Mouse (Mus musculus) MEL-GATA-1-ER (cell line): ENCODE data around the gene Sord.

Source experiments
- DNase-seq: peaks from one replicate; pipeline ENCODE4 v3.0.0-alpha.2; 2012; ENCODE audit warnings: low read depth; ENCODE audit errors: extremely low read depth

Gene Sord

DNA sequence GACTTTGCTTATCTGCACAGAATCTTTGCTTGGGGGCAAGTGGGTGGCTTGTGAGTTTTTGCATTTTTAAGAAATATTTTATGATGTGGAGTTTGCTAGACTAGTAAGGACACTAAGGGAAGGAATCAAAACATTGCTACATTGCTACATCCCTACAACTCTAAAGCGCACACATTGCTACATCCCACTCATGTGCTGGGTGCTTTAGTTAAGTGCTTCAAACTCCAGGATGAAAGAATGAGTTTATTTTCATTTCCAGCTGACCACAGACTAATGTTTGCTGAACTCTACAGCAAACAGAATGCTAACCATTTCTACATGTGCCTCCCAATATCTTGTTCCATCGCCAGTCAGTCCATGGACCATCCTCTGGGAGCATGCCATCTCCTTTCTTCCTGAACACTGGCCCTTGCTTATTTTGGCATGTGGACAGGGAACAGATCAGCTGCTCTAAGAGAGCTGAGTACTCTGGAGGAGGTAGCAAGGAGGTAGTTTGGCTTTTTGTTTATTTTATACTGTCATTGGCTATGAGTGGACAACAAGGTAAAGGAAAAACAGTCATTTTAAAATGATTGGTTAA lies 3.4 kb downstream of the Sord start:
- no peak for DNase-seq

- DNase-seq = no peak
These were observed 6.2 kb downstream of the Sord start for GRCm38 (mm10) chr2:122240735-122241134.

- DNase-seq = no peak
These were observed 6.7 kb downstream of the Sord start for GRCm38 (mm10) chr2:122241226-122241625.

DNA sequence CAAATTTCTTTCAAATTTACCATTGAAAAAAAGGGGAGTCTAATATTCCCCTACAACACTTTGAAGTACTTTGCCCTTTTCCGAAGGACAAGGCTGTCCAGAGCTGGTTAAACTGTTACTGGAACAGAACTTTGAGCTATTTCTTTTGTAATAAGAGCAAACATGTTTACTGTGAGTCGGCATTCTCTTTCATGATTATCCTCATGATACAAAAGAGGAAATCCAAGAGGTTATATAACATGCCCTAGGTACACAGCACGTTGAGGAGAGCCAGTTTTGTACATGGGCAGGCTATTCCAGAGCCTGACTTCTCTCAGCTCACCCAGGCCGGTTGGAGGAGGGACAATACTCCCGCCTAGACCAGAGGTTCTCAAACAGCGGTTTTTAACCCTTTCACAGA lies 7.4 kb downstream of the Sord start:
- no peak for DNase-seq

GRCm38 (mm10) chr2:122243671-122244131 lies 9.2 kb downstream of the Sord start:
- DNase-seq = peak; percentile 76

DNA sequence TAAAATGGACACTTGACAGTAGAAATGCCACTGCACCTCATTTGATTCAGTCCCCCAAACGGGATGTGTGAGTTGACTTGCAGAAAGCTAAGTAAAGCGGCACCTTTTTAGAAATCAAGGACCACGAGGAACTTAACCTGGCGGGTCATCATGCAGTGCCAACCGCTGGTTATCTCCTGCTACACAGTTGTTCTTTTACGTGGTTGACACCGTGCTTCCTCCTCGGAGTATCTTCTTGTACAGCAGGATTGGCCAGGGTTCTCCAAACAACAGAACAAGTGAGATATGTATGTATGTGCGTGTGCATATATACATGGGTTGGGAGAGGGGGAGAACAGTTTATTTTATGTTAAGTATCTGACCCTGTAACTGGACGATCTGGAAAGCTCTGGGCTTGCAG lies 13.2 kb downstream of the Sord start:
- peak; percentile 24 for DNase-seq

DNA sequence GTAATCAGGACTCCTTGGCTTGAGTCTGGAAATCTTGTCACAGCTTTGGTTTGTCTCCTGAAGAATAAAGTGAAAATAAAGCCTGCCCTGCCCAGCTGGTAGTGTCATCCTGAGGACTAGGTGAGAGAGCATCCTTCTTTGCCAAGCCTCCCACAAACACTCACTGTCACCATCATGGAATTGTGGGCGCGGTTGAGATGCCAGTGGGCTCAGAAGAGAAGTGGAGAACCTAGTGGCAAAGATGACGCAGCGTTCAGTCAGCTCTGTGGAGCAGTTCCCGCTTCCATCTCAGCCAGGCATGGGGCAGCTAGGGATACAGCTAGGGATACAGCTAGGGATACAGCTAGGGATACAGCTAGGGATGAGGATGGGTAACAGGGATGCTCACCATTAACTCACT lies 21.4 kb downstream of the Sord start:
- DNase-seq = no peak

DNA sequence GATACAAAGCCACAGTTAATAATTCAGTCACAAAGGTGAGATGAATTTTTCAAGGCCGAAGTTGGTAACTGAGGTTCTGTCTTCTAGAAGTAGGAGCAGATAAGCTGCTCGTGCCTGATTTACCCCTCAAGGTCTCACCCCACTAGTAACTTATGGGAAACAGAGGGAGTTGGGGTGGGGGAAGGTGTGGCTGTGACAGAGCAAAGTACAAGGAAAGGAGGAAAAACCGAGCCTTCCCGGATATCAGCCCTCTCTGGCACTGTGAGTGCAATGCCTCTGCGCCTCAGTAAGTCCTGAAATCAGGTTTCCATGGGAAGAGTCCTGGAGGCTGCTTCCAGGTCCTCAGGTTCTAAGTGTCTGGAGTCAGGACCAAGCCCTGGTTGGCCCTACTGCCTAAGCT lies 26.2 kb downstream of the Sord start:
- DNase-seq = no peak

GRCm38 (mm10) chr2:122264690-122265089 lies 30.1 kb downstream of the Sord start:
- DNase-seq = no peak

- no peak for DNase-seq
These were observed 32.1 kb downstream of the Sord start for GRCm38 (mm10) chr2:122266407-122267193.

- DNase-seq = no peak
These were observed 44.2 kb downstream of the Sord start for GRCm38 (mm10) chr2:122278769-122279168.

DNA sequence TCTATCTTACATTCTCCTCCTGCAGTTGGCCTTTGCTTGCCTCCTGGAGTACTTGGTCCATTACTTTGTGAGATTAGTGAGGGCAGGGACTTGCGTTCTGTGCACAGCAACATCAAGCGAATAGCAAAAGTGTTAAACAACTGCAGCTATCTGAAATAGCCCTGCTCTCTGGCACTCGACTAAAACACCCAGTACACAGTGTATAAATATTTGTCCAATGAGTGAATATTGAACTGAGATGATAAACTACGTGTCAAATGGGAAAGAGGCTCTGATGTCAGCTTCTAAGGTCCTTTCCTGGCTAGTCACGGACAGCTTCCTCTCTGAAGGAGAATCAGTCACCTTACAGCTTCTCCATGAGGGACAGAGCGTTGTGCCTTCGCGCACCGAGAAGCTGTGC lies 49.5 kb downstream of the Sord start:
- no peak for DNase-seq

DNA sequence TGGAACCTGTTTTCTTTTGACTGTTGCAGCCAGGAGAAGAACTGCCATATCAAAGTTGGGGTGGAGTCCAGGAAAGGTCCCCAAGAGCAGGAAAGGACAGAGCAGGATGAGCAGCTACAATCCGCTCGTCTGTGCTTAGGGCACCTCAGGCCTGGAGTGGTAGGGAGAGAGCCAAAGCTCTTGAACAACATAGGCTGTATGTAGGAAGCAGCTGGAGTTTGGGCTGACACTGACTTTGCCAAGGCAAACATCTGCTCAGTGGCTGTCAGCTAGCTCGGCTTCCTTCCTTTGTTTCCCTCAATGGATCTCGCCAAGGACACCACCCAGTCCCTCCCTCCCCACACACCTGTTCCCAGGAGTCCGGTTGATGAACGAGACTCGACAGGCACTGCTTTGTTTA lies 51.6 kb downstream of the Sord start:
- no peak for DNase-seq

- DNase-seq = no peak
These were observed 60.4 kb downstream of the Sord start for GRCm38 (mm10) chr2:122294916-122295315.

DNA sequence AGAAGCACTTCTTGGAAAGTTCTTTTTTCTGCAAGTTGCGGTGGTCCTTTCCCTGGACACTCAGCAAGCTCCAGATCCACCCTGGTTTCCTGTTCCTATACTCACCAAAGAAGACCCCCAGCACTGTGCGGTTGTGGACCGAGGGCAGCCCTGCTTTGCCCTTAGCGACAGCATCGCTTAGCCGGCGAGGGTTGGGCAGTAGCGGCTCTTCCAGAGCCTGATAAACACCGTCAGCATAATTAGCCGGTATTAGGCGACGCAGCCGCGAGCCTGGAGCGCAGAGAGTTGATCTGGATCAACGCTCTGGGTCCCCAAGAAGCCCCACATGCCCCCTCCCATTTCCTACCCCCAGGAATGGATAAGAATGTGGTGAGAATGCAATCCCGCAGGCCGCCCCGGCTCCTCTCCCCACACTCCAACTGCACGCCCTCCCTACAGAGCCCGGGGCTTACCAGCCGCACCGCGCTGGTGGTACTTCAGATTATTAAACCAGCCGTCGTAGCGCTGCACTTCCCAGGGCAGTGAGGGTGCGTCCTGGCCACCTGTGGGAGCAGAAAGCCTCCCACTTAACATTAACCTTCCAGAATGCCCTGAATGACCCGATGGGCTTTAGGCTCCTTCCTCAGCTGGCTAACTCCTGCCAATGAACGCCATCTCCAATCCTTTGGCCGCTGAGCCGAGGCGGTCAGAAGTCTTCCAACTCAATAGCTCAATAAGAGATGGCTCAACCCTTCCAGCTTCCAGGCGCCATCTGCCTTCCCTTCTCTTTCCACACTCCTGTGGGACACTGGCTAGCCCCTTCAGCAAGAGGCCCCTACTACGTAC lies 62.9 kb downstream of the Sord start:
- DNase-seq = no peak

- DNase-seq = no peak
These were observed 63.5 kb downstream of the Sord start, which contains the start of gene Duox2 for GRCm38 (mm10) chr2:122298096-122298499. Duox2 (minus strand) TSS chr2:122298449.

DNA sequence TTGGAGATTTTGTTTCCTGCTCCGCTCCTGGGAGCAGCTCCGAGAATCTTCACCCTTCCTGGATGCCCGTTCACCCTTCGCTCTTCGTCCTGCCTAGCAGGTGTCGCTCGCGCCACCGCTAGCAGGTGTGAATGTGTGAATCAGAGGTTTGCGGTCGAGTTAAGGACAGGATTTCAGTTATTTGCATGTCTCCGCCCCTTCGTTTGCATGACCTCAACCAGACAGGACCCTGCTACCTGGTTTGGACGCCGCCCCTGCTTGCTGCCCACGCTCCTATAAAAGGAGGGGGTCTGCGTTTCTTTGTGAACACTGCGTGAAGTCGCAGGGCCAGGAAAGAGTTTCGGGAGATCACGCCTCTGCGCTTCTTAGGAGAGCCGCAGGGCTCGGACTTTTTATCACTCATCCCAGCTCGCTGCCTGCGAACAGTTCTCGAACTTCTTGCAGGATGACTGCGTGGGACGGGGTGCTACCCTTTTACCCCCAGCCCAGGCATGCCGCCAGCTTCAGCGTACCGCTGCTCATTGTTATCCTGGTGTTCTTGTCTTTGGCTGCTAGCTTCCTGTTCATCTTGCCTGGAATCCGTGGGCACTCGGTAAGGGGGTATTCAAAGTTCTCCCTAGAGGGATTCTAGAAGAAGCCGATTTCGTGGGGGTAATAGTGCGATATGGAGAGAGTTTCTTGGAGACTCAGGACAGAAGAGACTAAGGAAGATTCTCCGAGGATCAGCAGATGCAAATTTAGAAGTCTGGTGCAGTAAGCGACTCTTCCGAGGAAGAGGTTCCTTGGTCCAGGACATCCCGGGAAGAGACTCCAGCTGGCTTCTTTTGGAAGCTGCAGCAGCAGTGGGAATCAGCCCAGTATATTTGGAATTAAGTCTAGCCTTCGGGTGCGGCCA lies 64.3 kb downstream of the Sord start, which contains the start of gene Duoxa2:
Duoxa2 (plus strand) TSS at position 305 of the 895 bp plus-strand sequence.
- no peak for DNase-seq

DNA sequence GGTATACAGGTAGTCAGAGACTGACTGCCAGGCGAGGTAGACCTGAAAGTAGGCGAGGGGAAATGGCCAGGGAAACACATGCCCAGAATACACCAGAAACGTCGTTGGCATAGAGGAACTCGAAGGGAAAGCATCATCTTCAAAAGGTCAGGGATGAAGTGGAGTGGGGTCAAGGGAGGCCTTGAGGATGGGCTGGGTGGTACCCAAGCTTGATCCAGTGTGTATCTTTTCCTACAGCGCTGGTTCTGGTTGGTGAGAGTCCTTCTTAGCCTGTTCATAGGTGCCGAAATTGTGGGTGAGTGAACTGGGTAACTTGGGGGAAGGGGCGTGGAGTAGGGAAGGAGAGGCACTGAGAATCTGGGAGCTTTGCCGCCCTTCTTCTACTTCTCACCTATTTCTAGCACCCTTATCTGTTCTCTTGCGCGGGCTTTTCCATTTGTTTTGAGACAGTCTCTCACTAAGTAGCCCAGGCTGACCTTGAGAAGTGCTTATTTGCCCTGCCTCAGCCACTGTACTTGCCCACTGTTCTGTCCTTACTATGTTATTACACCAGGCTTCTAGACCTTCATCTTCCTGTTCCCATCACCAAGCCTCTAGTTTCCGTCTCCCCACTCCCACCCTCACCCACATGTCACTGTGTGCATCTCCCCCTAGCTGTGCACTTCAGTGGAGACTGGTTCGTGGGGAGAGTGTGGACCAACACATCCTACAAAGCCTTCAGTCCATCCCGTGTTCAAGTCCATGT lies 65.5 kb downstream of the Sord start:
- DNase-seq = no peak

- DNase-seq = no peak
These were observed 66.1 kb downstream of the Sord start for GRCm38 (mm10) chr2:122300656-122301020.
